Mouse (Mus musculus) right cerebral cortex, adult 2 months (tissue): ENCODE results near the gene Cfap44.

Source experiments
- DNase-seq, 2 experiments: peaks; one replicate each; pipeline ENCODE4 v3.0.0; 2021 to 2022; ENCODE audit warnings: low spot score in 2 of 2

Gene Cfap44

GRCm38 (mm10) chr16:44530829-44531228 lies 136.2 kb downstream of the Cfap44 start:
- DNase-seq: no peak

- DNase-seq: no peak
Observed at GRCm38 (mm10) chr16:44531239-44531797, 136.7 kb downstream of the Cfap44 start.
